Mouse (Mus musculus) spleen, adult 18-20 months (tissue): ENCODE data around the gene Wdfy3.
"Not testable (repeated sequence)": the region's sequence is repeated elsewhere in the genome, so short reads cannot be mapped to it uniquely, and the experiment has no call there.

ENCODE experiments used
- DNase-seq, 2 experiments: peaks; one replicate each; pipeline ENCODE4 v3.0.0; 2022; ENCODE audit warnings: mixed read lengths in 2 of 2

Gene Wdfy3

DNA sequence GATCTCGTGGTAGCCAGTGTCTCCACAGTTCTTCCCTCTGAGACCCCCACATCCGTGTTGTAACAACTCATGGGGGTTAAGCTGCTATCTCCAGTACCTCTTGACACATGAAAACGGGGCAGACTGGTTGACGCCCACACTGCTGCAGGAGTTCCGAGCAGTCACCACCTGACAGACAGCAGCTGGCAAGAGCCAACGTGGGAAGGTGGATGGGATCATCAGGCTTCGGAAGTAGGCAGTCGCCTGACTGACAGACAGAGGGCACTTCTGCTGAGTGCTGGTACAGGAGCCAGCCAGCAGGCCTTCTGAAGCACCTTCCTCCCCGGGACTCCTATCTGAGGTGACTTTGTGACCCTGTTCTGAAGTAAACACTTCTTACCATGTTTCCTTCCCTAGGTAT is 191.3 kb downstream of the Wdfy3 start:
- no peak for DNase-seq

DNA sequence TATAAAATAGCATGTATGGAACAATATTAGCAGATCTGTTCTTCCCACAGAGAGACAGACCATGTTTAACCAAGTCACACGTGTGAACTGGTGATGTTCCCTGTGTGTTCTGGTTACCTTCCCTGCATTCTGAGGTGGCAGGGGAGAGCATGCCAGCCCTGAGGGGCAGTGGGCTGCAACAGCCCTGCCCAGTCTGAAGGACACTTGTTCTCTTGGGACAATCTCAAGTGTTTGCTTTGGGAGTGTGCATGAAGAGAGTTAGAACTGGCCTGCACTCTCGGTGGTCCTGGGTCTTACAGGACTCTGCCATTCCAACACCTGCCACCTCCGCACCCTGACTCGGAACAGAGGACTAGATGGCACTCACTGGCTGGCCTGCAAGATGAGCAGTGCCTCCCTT is 193.5 kb downstream of the Wdfy3 start:
- no peak for DNase-seq

DNA sequence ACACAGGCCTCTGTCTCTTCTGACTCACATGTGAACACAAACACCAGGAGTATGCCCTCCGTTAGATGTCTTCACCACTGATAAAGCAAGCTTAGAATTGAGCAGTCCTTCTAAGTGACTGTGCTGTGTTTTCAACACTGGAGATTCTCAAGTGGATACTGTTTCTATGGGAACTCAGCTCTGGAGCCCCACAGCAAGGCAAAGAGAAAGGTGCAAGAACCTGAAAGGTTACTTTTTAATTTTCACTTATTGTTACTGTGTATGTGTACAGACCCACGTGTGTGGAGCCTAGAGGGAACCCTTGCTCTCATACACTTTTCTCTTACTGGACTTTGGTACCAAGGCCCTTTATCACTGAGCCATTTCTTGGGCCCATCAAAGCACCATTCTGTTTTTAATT is 203.0 kb downstream of the Wdfy3 start:
- no peak for DNase-seq

DNA sequence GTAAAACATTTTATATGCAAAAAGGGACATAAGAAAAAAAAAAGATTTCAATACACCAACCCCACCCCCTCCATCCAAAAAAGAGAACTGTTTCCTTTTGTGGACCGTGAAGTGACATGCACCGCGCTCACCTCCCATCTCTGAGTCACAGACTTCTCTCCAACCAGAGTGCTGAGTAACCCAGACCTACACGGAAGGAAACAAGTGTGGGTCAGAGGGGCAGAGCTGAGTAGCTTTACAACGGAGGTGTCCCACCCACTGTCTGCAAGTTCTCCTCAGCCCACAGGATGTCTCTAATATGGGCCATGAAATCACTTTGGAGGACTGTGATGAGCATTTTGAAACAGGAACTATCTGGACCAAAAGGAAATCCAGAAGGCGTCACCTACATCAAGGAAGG is 205.8 kb downstream of the Wdfy3 start:
- no peak for DNase-seq

DNA sequence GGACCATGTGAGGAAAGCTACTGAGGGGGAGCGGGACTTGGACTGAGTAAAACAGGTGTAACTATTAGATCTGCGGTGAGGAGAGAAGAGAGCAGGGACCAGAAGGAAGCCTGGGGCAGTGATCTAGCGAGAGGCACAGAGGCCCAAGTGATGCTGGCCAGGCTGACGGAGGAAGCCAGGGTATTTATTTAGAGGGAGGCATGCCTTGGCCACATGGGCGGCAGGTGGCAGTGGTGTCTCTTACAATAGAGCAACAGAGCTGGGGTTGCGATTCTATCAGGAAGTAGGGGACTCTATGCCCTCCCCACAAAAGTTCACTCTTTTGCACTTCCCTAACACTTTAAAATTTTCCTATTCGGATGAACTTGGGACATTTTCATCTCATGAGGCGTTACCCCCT is 207.1 kb downstream of the Wdfy3 start:
- DNase-seq: no peak

DNA sequence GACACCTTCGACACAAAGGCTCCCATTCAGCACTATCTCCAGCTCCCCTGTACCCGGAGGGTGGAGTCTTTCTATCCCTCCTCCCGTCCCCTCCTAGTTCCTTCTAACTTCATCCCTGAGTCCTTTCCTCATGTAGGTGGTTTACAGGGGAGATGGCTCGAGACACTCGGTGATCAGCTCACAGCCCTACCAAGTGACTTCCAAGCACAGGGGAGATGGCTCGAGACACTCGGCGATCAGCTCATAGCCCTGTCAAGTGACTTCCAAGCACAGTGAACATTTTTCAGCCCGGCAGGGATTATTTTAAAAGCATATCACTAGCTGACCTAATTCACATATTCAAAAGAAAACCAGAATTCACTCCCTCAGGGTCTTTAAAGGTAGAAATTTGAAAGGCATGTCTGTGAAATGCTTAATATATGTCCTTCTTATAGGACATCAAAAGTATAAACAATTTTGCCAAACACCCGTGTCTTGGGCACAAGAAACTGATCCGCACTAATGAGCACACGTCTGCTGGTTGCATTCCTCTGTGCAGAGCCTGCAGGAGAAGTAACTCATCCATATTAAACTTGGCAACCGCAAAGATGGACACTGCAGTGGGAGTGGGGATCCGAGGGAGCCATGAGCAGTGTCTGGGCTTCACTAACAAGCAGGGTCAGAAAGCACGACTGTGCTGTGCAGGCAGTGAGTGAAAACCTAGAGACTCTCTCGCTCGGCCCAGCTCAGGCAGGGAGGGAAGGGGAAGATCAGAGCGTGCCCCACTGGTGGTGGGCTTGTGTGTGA is 207.7 kb downstream of the Wdfy3 start:
- DNase-seq: no peak

DNA sequence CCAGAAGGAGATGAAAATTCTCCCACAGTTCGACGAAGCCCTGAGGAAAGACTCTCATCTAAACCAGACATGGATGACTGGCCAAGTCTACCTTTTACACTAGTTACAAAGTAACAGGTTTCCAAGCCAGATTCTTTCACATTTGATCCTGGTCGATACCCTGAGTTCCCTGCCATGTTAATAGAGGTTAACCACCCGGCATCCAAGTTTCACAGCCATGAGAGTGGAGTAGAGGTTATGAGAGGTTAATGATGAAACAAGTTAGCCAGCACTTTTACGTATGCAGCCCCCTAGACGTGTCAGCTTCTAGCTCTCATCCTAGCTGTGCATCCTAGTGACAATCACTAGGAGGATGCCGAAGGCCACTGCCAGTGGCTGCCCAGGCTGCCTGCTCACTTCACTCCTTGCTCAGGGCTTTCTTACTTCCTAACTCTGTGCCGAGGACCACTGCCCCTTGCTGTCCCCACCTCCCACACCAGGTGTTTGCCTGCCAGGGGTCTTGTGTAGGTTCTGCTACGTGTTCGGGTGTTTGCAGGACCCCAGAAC is 210.8 kb downstream of the Wdfy3 start:
- no peak for DNase-seq

DNA sequence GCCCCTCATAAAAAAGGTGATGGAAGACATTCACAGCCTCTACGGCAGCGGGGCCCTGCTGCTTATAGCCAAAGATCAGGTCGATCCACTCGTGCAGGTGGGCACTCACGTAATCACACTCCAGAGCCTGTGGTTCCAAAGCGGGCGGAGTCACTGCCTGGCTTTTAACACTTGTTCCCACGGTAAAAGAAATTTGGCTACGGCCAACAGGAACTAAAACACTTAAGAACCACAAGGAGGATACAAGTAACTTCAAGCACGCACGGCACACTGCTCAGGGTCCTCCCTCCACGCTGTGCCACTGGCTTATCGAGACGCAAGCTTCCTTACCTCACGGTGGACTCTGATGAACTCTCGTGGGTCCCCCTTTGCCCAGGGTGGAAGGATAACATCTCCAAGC is 214.2 kb downstream of the Wdfy3 start:
- DNase-seq: no peak

DNA sequence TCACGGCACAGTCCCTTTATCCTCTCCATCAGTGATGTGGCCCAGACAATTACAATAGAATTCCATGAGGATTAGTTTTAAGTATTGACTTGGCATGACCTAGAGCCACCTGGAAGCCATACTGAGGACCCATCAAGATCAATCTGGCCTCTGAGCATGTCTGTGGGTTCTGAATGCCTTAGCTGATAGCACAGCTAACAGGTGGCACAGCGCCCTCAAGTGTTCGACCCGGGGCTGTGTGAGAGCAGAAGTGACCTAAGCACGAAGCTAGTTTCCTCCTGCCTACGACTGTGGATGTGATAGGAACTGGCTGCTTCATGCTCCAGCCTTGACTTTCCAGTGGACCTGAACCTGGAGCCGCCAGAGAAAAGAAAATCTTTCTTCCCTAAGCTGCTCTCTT is 215.1 kb downstream of the Wdfy3 start:
- no peak for DNase-seq

DNA sequence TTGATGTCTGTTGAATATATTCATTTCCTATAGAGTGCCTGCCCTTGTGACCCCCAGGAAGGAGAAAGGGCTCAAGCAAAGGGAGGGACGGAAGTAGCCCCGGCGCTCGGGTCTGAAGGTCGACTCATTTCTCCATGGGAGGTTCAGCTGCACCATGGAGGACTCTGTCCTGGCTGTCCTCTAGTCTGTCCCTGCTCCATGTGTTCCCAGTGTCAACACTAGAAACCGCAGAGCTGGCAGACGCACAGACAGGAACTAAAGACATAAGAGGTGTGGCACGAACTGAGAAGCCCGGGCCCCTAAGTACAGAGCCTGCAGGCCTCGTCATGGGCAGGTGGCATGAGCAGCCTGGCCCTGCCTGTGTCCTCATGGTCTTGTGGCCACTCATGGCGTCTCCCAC is 215.6 kb downstream of the Wdfy3 start:
- no peak for DNase-seq

DNA sequence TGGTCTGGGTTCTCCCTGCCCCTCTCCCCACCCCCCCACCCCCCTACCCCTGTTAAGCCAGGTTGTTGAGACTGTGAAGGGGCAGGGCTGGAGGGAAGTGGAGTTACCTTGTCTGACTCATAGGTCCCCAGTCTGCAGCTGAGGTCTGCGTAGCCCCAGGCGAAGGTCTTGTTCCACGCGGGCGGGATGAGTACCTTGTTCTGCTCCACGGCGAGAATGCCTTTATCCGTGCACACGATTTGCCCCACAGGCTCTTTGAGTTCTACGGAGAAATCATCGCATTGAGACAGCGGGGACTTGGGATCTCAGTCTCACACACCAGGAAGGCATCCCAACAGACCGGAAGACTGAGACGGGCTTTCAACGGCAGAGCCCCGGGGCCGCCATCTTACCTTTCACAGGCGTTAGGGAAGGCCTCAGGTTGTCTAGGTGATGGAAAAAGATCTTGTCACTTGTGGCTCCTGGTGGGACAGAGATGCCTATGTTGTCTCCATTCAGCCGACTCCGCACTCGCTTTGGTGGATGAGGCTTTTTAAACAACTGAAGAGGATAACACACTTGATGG is 217.5 kb downstream of the Wdfy3 start:
- DNase-seq: no peak

DNA sequence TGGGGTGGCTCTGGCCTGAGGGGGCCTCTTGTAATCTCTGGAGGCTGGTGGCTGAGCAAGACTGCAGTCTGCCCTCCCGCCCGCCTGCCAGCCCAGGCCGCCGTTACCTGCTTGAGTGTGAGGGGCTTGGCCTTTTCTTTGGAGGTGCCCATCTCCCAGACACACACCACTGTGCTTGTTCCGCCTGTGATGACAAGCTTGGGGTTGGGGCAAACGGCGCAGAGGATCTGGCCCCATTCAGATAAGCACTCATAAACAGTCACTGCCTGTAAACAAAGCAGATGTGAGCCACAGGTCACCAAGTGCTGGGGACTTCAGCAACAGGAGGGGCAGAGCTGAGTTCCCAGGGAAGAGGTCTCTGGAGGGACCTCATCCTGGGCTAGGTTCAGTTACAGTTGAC is 218.6 kb downstream of the Wdfy3 start:
- no peak for DNase-seq

DNA sequence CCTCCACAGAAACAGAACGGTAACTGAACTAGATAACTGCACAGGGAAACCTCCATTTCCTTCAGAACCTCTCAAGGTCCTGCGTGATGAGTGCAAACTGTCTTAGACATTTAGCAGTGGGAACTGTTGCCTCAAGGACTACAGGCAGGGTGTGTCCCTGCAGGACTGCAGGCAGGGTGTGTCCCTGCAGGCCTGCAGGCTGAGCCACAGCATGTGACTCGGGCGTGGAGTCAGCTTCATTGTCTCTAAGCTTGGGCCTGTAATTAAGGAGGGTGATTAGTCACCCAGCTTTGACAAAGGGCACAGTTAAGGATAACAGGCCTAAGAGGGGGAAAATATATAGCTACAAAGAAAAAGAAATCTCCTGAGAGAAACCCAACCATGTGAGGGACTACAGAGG is 222.0 kb downstream of the Wdfy3 start:
- no peak for DNase-seq

DNA sequence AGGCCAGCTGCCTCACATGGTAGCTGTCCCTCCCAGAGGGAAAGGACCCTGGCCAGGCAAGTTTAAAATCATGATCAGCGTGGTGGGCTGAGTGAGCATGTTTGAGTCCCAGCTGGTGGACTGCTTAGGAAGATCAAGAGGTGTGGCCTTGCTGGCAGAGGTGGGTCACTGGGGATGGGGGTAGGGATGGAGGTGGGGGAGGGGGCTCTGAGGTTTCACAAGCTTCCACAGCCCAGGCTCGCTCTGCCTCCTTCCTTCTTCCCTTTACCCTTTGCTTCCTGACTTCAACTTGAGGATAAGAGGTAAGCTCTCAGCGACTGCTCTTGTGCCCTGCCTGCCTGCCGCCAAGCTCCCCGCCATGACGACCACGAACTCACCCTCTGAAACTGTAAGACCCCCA is 222.4 kb downstream of the Wdfy3 start:
- no peak for DNase-seq

DNA sequence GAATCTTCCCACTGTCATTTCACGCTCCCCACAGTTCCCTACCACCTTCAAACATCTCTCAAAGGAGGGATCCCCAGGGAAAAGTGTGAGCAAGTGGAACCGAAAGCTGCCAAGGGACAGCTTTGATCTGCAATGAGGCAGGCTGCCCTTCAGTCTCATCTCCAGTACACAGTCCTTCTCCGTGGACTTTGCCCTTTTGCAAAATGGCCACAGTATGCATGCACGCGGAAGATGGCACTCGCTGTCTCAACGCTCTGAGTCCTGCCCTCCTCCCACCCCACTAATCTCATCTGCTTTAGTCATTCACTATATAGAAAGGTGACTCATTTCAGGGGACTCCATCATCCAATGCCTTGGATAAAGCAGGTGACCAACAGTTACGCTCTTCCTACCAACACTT is 223.8 kb downstream of the Wdfy3 start:
- no peak for DNase-seq

DNA sequence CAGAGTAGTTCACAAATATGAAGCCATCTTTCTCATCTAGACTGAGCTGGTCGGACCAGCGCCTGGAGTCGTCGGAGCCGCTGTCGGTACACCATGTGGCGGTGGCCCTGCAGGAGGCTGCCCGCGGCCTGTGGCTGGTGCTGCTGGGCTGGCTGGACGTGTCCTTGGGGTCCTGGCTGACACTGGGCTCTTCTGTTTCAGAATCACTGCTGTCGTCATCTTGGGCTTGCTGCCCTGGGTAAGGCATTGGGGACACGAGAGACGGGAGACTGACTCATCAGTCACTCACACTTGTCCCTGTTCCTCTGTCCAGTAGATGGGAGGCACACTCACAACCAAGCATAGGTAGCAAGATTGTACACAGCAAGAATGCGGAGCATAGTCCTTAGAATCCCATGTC is 224.7 kb downstream of the Wdfy3 start:
- DNase-seq: no peak

DNA sequence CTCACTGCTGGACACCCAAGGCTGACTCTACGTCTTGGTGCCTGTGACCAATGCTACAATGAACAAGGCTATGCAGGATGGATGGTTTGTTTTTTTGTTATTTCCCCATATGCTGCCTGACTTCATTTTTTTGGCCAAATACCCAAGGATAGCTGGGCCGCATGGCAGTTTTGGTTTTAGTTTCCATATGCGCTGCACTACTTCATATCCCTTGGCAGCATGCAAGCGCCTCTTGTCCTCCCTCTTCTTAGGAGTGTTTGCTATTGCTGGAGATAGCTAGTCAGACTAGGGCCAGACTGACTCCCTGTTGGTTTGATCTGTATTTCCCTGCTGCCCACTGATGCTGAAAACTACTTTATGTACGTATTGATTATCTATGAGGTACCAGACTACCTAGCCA is 229.2 kb downstream of the Wdfy3 start:
- DNase-seq: no peak

DNA sequence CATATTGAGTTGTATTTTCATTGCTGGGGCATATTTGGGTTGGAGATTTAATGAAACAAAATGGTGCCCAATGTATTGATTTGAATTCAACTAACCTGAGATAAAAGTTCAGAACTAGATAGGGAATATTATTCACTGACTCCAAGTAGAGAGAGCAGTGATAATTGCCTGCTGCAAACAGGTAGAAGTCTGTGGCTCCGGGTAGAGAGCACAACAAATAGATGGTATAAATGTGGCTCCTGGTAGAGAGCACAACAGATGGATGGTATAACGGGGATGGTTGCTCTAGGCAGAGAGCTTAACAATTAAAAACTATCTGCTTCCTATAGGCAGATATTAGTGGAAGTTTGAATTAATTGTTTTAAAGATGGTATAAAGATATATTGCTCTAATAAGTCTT is 232.1 kb downstream of the Wdfy3 start:
- not testable (repeated sequence) for DNase-seq

DNA sequence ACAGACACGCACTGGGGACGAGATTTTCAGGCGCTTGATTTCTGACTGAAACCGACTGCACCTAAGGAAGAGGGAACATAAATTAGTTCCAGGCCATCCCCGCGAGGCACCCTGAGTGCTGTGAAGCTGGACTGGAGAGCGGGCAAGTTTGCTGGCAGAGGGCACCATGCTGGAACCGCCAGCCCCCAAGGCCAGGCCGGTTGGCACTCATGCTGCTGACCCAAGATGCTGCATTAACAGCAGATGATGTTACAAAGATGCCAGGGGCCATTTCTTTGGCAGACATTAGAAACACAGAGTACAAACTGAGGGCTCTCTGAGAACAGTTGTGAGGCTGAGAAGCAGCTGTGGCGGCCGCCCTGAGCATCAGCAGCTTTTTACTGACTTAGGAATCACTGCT is 233.5 kb downstream of the Wdfy3 start:
- DNase-seq: no peak

DNA sequence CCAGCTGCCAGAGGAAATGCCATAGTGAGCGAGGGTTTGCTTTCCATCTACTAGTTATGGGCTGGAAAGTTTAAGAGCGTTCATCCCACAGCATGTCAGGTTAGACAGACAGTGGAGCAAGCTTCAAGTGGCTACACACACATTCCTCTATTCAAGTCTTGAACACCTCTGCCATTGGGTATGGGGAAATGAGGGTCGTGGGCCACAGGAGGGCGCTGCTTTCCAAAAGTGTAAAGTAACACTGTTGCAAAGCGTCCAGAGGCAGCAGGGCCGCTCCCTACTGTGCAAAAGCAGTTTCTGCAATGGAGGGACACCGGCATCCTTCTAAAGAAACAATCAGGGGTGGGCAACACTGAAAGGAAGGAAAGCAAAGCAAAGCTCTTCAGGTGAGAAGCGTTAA is 235.8 kb downstream of the Wdfy3 start:
- DNase-seq: no peak

DNA sequence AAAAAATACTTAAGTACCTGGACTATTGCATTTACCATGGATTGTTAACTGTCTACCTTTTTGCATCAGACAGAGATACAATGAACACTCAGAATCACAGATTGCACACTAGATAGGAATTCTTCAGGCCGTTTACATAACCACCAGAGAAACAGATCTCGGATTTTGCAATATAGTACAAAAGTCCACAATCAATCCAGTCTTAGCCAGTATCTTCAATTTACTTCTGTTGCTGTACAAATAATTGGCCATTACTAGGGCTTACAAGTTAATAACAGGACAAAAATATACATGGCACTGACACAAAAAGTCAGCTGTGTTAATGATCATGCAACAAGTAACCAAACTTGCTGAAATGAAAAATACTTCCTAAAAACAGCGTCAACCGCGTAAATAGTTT is 236.7 kb downstream of the Wdfy3 start:
- DNase-seq: no peak

DNA sequence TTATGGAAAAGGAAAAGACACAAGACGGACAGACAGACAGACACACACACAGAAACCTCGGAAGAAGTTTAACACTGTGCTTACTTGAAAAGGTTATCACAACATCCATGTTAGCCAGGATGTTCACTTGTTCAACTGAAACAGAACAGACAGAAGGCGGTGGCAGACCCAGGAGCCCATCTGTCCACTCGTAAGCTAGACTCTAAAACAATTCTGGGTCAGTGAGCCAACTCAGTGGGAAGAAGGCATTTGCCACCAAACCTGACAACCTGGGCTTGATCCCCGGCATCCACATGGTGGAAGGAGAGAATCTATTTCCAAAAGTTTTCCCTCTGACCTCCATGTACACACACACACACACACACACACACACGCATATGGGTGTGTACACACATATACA is 237.7 kb downstream of the Wdfy3 start:
- no peak for DNase-seq

DNA sequence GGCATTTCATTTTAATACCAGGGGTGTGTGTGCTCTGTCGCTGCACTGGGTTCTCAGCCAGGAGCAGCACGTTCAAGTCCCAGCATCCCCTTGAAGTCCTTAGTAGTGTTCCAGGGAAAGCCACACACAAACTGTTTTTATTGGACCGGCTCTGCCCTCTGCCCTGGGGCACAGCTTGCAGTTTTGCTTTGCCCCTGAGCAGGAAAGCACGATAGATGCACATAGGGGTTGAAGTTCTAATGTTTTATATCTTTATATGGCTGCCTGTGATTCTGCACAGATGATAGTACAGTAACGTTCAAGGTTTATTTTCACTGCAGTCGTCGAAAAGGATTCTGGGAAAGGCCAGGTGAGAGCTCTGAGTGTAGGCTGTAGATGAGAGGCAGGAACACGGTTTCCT is 239.5 kb downstream of the Wdfy3 start:
- no peak for DNase-seq

DNA sequence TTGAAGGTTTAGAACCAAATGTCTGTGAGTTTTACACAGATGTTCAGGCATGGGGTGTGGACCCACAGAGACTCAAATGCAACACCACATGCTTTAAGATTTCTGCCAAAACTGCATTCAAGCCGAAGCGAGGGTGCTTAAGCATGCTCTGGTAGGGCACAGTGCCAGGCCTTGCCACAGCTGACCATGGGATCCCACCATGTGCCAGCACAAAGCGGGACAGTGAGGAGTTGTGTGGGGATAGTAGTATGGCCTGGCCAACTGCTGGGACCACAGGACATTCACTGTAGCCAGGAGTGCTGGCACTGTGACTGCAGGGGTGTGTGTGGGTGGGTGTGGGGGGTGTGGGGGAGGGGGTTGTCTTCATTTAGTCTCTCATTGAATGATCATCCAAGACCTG is 240.8 kb downstream of the Wdfy3 start:
- no peak for DNase-seq

DNA sequence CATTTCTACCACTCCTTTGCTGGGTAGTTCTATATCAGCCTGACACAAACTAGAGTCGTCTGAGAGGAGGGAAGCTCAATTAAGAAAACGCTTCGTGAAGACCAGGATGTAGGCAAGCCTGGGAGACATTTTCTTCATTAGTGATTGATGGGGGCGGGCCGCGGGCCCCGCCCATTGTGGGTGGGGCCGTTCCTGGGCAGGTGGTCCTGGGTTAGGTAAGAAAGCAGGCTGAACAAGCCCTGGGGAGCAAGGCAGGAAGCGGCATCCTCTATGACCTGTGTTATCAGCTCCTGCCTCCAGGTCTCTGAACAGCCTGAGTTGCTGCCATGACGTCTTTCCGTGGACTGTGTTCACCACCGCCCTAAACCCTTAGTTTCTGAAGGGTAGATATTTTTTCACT is 242.2 kb downstream of the Wdfy3 start:
- no peak for DNase-seq
